In genomic region chr16:38915451-38915850, GRCm38 (mm10) we compare ENCODE assay signal across 31 mouse cellular contexts. TPM values are rescaled to one million over a fixed set of nuclear protein-coding genes. Genes with fewer than 3 reads are reported as not detected.
DNase-seq lines count a peak whose midpoint lies in the region; ATAC-seq and TF ChIP-seq lines count a peak whose summit lies in the region.
"Had no signal": no experiment of that assay in that cellular context is flagged by ENCODE, and none has a peak within 500 bp of the region (broad histone marks: within the 10 kb centered on the region; RNA-seq: fewer than 3 reads in every experiment).

No protein-coding gene starts in this region.

- no peak overlapping the region for H3K4me2 ChIP-seq in kidney, embryonic 14.5 days (replicated peaks; ENCODE audit: low read depth, low read length)
- no peak overlapping the region for H3K4me2 ChIP-seq in liver, embryonic 16.5 days (ENCODE audit: low read depth, low read length)
- H3K4me2 ChIP-seq in liver, embryonic 11.5 days = no peak overlapping the region
- H3K4me2 ChIP-seq in intestine, embryonic 16.5 days (ENCODE audit: low read depth, low read length) = no peak overlapping the region
- H3K4me2 ChIP-seq: embryonic facial prominence, embryonic 15.5 days; forebrain, embryonic 13.5 days; heart, embryonic 15.5 days; hindbrain, embryonic 13.5 days; limb, embryonic 15.5 days; liver, embryonic 15.5 days; midbrain, embryonic 12.5 days; neural tube, embryonic 12.5 days had no signal

- intact Hi-C loops in left cerebral cortex, adult 2 months (cut with DNase I) = no loop called here

- no peak overlapping the region for H3K9ac ChIP-seq in kidney, embryonic 14.5 days (ENCODE audit: low read depth, low read length)
- H3K9ac ChIP-seq in liver, embryonic 16.5 days (ENCODE audit: low read depth, low read length) = no peak overlapping the region
- no peak overlapping the region for H3K9ac ChIP-seq in liver, embryonic 11.5 days (ENCODE audit: low read depth, low read length)
- H3K9ac ChIP-seq in intestine, embryonic 16.5 days (ENCODE audit: low read depth, low read length) = no peak overlapping the region
- H3K9ac ChIP-seq: embryonic facial prominence, embryonic 15.5 days; forebrain, embryonic 13.5 days; heart, embryonic 15.5 days; hindbrain, embryonic 13.5 days; limb, embryonic 15.5 days; liver, embryonic 15.5 days; midbrain, embryonic 12.5 days; neural tube, embryonic 12.5 days had no signal

- no peak overlapping the region for H3K27ac ChIP-seq in kidney, embryonic 14.5 days (ENCODE audit: low read depth, low read length)
- no peak overlapping the region for H3K27ac ChIP-seq in liver, embryonic 16.5 days (ENCODE audit: low read length)
- no peak overlapping the region for H3K27ac ChIP-seq in liver, embryonic 11.5 days (ENCODE audit: low read depth, low read length)
- no peak overlapping the region for H3K27ac ChIP-seq in intestine, embryonic 16.5 days (ENCODE audit: low read length)
- no peak overlapping the region for H3K27ac ChIP-seq in left cerebral cortex, adult 2 months
- H3K27ac ChIP-seq: embryonic facial prominence, embryonic 10.5 days; embryonic facial prominence, embryonic 15.5 days; forebrain, embryonic 13.5 days; heart, embryonic 10.5 days; heart, embryonic 15.5 days; hindbrain, embryonic 13.5 days; limb, embryonic 10.5 days; limb, embryonic 15.5 days; liver, embryonic 15.5 days; midbrain, embryonic 12.5 days; neural tube, embryonic 12.5 days had no signal

- no peaks in the 10 kb centered on the region for H3K9me3 ChIP-seq in kidney, embryonic 14.5 days (ENCODE audit: control insufficient read depth, low read length)
- H3K9me3 ChIP-seq in liver, embryonic 16.5 days (replicated peaks; ENCODE audit: control insufficient read depth, low read length) = no peaks in the 10 kb centered on the region
- no peaks in the 10 kb centered on the region for H3K9me3 ChIP-seq in liver, embryonic 11.5 days (ENCODE audit: control insufficient read depth, low read length)
- H3K9me3 ChIP-seq in intestine, embryonic 16.5 days (ENCODE audit: control insufficient read depth, low read length) = no peaks in the 10 kb centered on the region
- H3K9me3 ChIP-seq: embryonic facial prominence, embryonic 10.5 days; embryonic facial prominence, embryonic 15.5 days; forebrain, embryonic 13.5 days; heart, embryonic 10.5 days; heart, embryonic 15.5 days; hindbrain, embryonic 13.5 days; limb, embryonic 10.5 days; limb, embryonic 15.5 days; liver, embryonic 15.5 days; megakaryocyte, embryonic 14.5 days; midbrain, embryonic 12.5 days; neural tube, embryonic 12.5 days had no signal

- no peak for TF ChIP-seq CTCF in left cerebral cortex, adult 2 months (IDR thresholded peaks at IDR 0.05)

- 77% methylated on average over 4 of the region's 4 CpGs for WGBS in kidney, embryonic 14.5 days
- WGBS in liver, embryonic 16.5 days (ENCODE audit: insufficient replicate concordance) = 49% methylated on average over 4 of the region's 4 CpGs
- WGBS in liver, embryonic 11.5 days = 64% methylated on average over 4 of the region's 4 CpGs
- WGBS in intestine, embryonic 16.5 days = 62% methylated on average over 4 of the region's 4 CpGs

- H3K4me1 ChIP-seq in kidney, embryonic 14.5 days (ENCODE audit: control insufficient read depth, insufficient read depth, low read length) = no peaks in the 10 kb centered on the region
- H3K4me1 ChIP-seq in liver, embryonic 16.5 days (ENCODE audit: control insufficient read depth, low read depth, low read length) = no peaks in the 10 kb centered on the region
- no peaks in the 10 kb centered on the region for H3K4me1 ChIP-seq in liver, embryonic 11.5 days (replicated peaks; ENCODE audit: control insufficient read depth, insufficient read depth, low read length)
- no peaks in the 10 kb centered on the region; the same call in 1 of the 2 replicates for H3K4me1 ChIP-seq in intestine, embryonic 16.5 days (ENCODE audit: control insufficient read depth, insufficient read depth, low read length)
- H3K4me1 ChIP-seq: embryonic facial prominence, embryonic 10.5 days; embryonic facial prominence, embryonic 15.5 days; heart, embryonic 15.5 days; hindbrain, embryonic 13.5 days; limb, embryonic 10.5 days; limb, embryonic 15.5 days; liver, embryonic 15.5 days; megakaryocyte, embryonic 14.5 days; midbrain, embryonic 12.5 days; neural tube, embryonic 12.5 days had no signal

- ATAC-seq in kidney, embryonic 14.5 days (ENCODE audit: low FRiP score, low TSS enrichment) = peak; percentile 51; the same call in 1 of the 2 replicates
- ATAC-seq in liver, embryonic 16.5 days (ENCODE audit: low read depth) = peak; percentile 21; the same call in 1 of the 2 replicates
- no peak for ATAC-seq in liver, embryonic 11.5 days (replicated peaks; ENCODE audit: low FRiP score)
- ATAC-seq in intestine, embryonic 16.5 days = peak; percentile 79
- ATAC-seq: CD4-positive, CD25-positive, alpha-beta regulatory T cell, adult 4 months; forebrain, embryonic 13.5 days had no signal

- H3K27me3 ChIP-seq in kidney, embryonic 14.5 days (ENCODE audit: control insufficient read depth, insufficient read depth, low read length) = no peaks in the 10 kb centered on the region
- H3K27me3 ChIP-seq in liver, embryonic 16.5 days (ENCODE audit: control insufficient read depth, insufficient read depth, low read depth, low read length) = no peaks in the 10 kb centered on the region
- H3K27me3 ChIP-seq in liver, embryonic 11.5 days (replicated peaks; ENCODE audit: control insufficient read depth, insufficient read depth, low read length) = no peaks in the 10 kb centered on the region
- H3K27me3 ChIP-seq in intestine, embryonic 16.5 days (replicated peaks; ENCODE audit: control insufficient read depth, insufficient read depth, low read length) = no peaks in the 10 kb centered on the region
- H3K27me3 ChIP-seq: embryonic facial prominence, embryonic 15.5 days; forebrain, embryonic 13.5 days; heart, embryonic 15.5 days; hindbrain, embryonic 13.5 days; limb, embryonic 15.5 days; liver, embryonic 15.5 days; megakaryocyte, embryonic 14.5 days; midbrain, embryonic 12.5 days; neural tube, embryonic 12.5 days had no signal

- no peak for DNase-seq in kidney, adult 9 months
- no peak for DNase-seq in liver, embryonic 11.5 days (ENCODE audit: low spot score)
- peak; percentile 50 for DNase-seq in adrenal gland, postnatal 10 days
- no peak for DNase-seq in left cerebral cortex, adult 2 months (ENCODE audit: extremely low spot score in 1 of 2, low spot score in 2 of 2)
- DNase-seq: cerebellum, adult 8-10 months; cerebellum, postnatal 25 days; gastrocnemius, postnatal 25 days; heart, postnatal 36 days; lung, postnatal 4 days; right cerebral cortex, adult 18-20 months; spleen, adult 18-20 months; thymus, adult 2 months; thymus, postnatal 36 days had no signal

- no peak overlapping the region for H3K4me3 ChIP-seq in kidney, embryonic 14.5 days (ENCODE audit: low read length)
- H3K4me3 ChIP-seq in liver, embryonic 16.5 days (ENCODE audit: low read depth, low read length) = no peak overlapping the region
- H3K4me3 ChIP-seq in liver, embryonic 11.5 days (ENCODE audit: low read depth, low read length) = no peak overlapping the region
- H3K4me3 ChIP-seq in intestine, embryonic 16.5 days (ENCODE audit: low read length) = no peak overlapping the region
- no peak overlapping the region for H3K4me3 ChIP-seq in left cerebral cortex, adult 2 months
- H3K4me3 ChIP-seq: embryonic facial prominence, embryonic 10.5 days; embryonic facial prominence, embryonic 15.5 days; forebrain, embryonic 13.5 days; heart, embryonic 10.5 days; heart, embryonic 15.5 days; hindbrain, embryonic 13.5 days; layer of hippocampus, adult 2 months; limb, embryonic 10.5 days; limb, embryonic 15.5 days; liver, embryonic 15.5 days; megakaryocyte, embryonic 14.5 days; midbrain, embryonic 12.5 days; myocyte; neural tube, embryonic 12.5 days had no signal

- H3K36me3 ChIP-seq in kidney, embryonic 14.5 days (ENCODE audit: control insufficient read depth, insufficient read depth, low read length) = no peaks in the 10 kb centered on the region
- H3K36me3 ChIP-seq in liver, embryonic 16.5 days (ENCODE audit: control insufficient read depth, insufficient read depth) = no peaks in the 10 kb centered on the region
- no peaks in the 10 kb centered on the region for H3K36me3 ChIP-seq in liver, embryonic 11.5 days (ENCODE audit: control insufficient read depth, insufficient read depth, low read length)
- no peaks in the 10 kb centered on the region for H3K36me3 ChIP-seq in intestine, embryonic 16.5 days (ENCODE audit: control insufficient read depth, insufficient read depth, low read length)
- H3K36me3 ChIP-seq: embryonic facial prominence, embryonic 10.5 days; embryonic facial prominence, embryonic 15.5 days; heart, embryonic 10.5 days; heart, embryonic 15.5 days; hindbrain, embryonic 13.5 days; limb, embryonic 10.5 days; limb, embryonic 15.5 days; liver, embryonic 15.5 days; midbrain, embryonic 12.5 days; neural tube, embryonic 12.5 days had no signal

RNA-seq across cellular contexts. Expression of gene Igsf11, which starts 23.0 kb away (rescaled TPM):
- polyA plus RNA-seq in kidney, embryonic 14.5 days (2014; fragmentation: Nextera tagmentation; extraction: Ambion mirVana) = 1.8 and 2.0 TPM in 2 replicates
- 0.12 and 0.20 TPM in 2 replicates for polyA plus RNA-seq in liver, embryonic 16.5 days (2015; fragmentation: Nextera tagmentation; extraction: Ambion mirVana)
- polyA plus RNA-seq in liver, embryonic 11.5 days (2014; fragmentation: Nextera tagmentation; extraction: Ambion mirVana) = 0.23 and 0.48 TPM in 2 replicates
- total RNA-seq in adrenal gland, postnatal 10 days (2021) = 10 to 100 TPM; 17.1 to 23.9 TPM
- 0.81 and 1.2 TPM in 2 replicates for polyA plus RNA-seq in intestine, embryonic 16.5 days (2015; fragmentation: Nextera tagmentation; extraction: Ambion mirVana)
- total RNA-seq in left cerebral cortex, adult 2 months (2021) = 10 to 100 TPM; 37.7 to 49.5 TPM
- polyA plus RNA-seq: CD4-positive, CD25-positive, alpha-beta regulatory T cell, adult 4 months had no signal
